Mouse (Mus musculus) left cerebral cortex, postnatal 36 days (tissue): ENCODE measurements at regions not wholly inside any gene's neighbourhood (a gene's known extent, or its start where the extent isn't known, plus 50 kb on each side); places are given as distances from the start of the nearest gene placed in this dataset.

ENCODE experiments used
- DNase-seq, 2 experiments: peaks; one replicate each; pipeline ENCODE4 v3.0.0; 2021 to 2022; ENCODE audit warnings: low spot score in 2 of 2, mixed read lengths in 1 of 2
- intact Hi-C: fragments of 180-260 bp; cut with DNase I; formaldehyde crosslinking; loops from one replicate; pipeline ENCODE4 v1.15.1; 2025

GRCm38 (mm10) chr15:62224798-62225197 lies 1302.0 kb upstream of the A1bg start:
- no peak for DNase-seq
- intact Hi-C loops: no loop called here

DNA sequence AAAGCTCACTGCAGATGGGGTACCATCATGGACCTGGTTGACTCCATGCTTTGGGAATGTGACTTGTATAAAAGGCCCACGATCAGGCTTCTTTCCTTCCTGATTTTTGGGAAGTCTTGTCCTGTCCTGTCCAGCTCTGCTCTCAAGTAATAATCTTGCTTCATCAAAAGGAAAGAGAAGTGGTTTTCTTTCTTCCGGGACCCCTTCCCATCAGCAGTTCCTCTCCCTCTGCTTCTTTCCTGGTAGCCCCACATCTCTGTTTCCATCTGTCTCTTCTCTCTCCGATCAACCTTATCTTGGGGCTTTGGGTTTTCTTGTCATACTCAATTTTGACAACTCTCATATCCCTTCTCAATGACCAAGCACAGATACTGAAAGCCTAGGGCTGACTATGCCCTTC lies 1301.4 kb upstream of the A1bg start:
- intact Hi-C loops: no loop called here
- no peak for DNase-seq

GRCm38 (mm10) chr15:62223156-62223840 lies 1300.5 kb upstream of the A1bg start:
- DNase-seq: no peak
- intact Hi-C loops: no loop called here

DNA sequence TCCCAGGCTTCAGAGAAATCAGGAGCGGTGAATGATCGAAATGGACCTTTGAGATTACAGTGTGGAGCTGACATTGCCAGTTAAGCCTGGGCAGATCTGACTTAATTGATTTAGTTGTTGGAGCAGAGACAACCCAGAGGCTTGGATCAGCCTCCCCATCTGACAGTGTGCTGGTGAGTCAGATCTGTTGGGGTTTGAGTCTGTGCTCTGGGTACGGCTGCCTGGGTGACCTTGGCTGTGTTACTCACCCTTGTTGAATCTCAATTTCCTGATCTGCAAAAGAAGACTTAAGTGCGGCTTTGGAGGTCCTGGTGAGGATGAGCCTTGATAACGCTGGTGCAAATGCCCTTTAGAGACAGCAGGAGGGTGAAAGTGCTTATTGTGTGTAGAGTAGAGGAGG lies 1299.9 kb upstream of the A1bg start:
- DNase-seq: no peak
- intact Hi-C loops: no loop called here

GRCm38 (mm10) chr15:62222201-62222600 lies 1299.4 kb upstream of the A1bg start:
- intact Hi-C loops: no loop called here
- DNase-seq: no peak

DNA sequence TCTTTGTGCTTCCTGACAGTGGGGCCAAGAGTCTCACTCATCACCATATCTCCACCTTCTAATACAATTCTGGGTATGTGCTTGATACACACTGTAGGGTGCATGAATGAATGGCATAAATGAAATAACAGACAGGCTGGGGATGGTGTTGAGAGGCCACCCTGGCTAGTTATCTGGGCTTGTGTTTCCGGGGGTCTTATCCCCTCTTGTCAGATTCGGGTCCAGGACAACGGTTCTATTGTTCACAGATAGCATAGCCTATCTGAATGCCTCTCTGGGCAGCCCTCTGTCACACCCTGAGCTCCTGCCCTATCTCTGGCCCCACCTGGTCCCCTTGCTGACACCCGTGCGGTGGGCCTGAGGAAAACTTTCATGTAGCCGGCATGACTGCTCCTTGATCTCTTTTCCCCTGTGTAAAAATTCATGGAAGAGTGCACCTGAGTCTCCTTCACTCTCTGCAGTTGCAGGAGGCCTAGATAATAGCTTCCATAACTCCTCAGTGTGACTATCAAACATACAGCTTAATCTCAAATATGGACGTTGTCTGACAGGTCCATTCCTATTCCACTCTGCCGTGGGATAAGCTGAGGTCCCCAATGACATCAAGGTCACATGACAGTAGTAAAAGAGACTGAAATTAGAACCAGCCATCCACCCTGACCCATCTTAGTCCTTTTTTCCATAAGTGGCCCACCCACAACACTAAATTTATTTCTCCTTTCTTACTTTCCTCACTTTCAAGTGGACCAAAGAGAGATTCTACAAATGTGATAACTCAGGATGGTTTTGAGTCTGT lies 1298.4 kb upstream of the A1bg start:
- no peak for DNase-seq
- intact Hi-C loops: no loop called here

GRCm38 (mm10) chr15:62220620-62221019 lies 1297.8 kb upstream of the A1bg start:
- intact Hi-C loops: no loop called here
- DNase-seq: no peak

GRCm38 (mm10) chr15:62219934-62220540 lies 1297.2 kb upstream of the A1bg start:
- DNase-seq: no peak
- intact Hi-C loops: no loop called here

GRCm38 (mm10) chr15:62218346-62219080 lies 1295.7 kb upstream of the A1bg start:
- no peak for DNase-seq
- intact Hi-C loops: no loop called here

DNA sequence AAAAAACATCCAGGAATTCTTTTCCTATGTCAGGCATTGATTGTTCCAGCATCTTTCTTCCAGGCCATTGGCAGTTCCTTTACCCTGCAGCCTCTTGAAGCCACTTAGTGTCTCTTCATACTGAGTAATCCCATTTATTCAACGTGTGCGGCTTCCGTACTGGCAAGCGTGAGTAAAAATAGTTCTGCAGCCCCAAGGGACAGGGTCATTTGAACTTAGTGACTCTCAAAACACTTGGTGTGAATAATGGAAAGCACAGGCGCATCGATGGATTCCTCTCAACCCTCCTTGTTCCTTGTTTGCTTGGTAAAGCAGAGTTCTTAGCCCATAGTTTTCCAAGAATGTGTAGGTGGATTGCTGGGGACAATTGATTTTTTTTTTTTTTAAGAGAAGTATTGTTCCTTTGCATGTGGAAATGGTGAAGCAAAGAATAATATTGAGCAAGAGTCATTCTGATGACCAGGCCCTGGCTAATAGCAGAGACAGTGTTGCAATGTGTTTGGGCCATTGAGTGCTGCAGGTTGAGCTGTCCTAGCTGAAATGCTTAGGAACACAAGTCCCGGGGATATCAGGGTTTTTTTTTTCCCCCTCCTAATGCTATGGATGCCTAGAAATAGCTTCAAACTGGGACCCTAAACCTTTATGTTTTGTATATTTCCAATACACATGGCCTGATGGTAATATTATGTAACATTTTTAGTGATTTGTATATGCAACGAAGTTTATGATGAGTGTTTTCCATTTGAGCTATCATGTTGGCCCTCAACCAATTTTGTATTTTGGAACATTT lies 1294.1 kb upstream of the A1bg start:
- intact Hi-C loops: no loop called here
- DNase-seq: no peak

DNA sequence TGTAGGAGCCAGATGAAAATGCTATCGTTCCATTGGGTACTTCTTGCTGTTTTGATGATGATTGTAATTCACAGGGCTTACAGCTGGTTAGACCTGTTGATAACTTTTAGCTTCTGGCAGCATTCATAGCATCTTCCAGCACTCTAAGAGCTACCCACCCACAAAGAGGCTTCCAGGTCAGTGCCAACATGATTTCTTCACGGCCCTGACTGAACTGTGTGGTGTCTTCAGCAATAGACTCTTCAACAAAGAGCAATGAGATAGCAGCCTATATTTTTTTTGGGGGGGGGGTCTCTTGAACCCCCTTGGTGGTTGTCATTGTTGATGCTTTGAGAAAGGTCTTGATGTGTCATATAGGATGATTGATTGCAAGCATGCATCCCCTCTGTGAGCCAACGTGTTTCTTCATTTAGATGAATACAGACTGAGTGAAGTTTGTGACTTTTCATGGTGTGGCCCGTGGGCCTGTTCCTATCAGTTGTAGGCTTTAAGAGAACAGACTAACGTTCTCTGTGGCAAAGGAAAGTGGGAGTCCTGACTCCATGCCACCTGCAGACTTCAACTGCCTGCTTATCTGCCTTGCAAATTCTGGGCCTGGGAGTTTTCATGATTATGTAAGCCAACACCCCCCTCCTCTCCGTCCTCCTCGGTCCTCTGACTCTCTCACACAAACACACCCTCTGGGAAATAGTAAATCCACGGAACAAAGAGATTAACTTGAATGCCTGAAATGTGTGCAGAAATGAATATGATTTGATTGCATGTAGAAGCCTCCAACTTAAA lies 1293.0 kb upstream of the A1bg start:
- intact Hi-C loops: no loop called here
- DNase-seq: no peak

DNA sequence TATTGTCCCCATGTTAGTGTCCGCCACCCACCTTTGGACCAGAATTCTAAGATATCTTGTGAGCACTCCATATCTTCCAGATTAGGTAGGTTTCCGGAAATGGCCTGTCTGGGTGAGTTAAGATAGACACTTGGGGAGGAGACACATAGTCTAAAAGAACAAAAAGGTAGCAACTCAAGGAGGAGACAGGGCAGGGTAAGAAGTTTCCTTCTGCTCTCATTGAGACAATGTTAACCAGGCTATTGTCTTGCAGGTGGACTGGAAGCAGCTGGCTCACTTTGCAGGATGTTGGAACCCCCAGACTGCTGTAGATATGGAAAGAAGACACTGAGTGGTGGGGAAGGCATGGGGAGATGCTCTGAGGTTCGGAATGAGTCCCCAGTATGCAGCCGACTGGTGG lies 1291.5 kb upstream of the A1bg start:
- intact Hi-C loops: no loop called here
- no peak for DNase-seq

DNA sequence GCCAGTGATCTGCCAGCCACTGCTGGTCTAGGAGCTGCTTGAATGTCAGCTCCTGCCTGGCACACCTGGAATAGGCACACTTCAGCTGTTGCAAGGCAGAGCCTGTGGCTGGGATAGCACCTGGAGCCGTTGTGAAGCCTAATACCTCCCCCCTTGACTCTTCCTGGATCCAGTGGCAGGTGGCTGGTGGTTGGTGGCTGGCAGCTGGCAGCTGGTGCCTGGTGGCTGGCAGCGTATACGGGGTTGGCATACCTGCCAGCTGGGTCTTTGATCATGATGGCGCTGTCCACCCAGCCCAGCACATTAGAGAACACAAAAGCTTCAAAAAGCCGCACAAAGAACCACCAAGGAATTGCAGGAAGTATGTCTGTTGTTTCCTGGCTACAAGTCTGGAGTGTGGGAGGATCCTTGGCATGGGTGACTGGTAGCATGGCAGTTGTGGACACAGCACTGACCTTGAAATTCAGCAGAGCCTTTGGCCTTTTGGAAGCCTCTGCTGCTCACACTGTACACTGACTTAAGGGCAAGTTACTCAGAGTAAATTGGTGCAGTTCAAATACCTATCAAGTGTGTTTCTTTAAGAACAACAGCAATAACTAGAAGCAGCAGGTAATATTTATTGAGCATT lies 1289.6 kb upstream of the A1bg start:
- no peak for DNase-seq
- intact Hi-C loops: no loop called here

DNA sequence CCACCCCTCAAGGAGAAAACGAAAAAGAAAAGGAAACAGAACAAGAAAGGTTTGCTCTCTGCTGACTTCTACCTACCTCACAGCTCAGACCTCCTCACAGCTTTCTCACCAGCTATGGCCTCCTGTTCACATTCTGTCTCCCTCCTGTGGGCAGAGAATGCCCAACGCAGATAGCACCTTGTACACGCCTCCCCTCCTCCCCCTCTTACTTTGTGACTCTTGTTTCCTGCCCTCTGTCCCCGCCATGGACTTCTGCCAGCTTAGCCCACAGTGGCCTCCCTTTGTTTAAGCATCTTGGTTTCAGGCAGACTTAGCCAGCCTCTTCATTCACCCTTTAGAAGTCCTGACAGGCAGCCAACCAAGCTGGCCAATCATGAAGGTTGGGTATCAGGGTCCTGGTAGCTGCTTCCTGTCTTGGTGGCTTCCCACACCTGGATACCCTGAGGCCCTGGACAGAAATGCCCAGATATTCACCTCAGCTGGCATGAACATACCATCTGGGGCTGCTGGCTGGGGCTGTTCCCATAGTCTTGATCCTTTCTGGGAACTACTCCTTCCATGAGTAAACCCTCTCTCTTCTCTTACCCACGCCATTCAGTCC lies 1287.2 kb upstream of the A1bg start:
- intact Hi-C loops: no loop called here
- no peak for DNase-seq

GRCm38 (mm10) chr15:62209296-62209695 lies 1286.5 kb upstream of the A1bg start:
- intact Hi-C loops: no loop called here

GRCm38 (mm10) chr15:62206502-62206902 lies 1283.7 kb upstream of the A1bg start:
- intact Hi-C loops: no loop called here

More at GRCm38 (mm10) chr15:62209296-62209695, 1286.5 kb upstream of the A1bg start:
- DNase-seq: no peak

GRCm38 (mm10) chr15:62203951-62204905 lies 1281.4 kb upstream of the A1bg start:
- intact Hi-C loops: no loop called here
- no peak for DNase-seq

More at GRCm38 (mm10) chr15:62206502-62206902, 1283.7 kb upstream of the A1bg start:
- DNase-seq: no peak
